Mouse (Mus musculus) spleen, adult 2 months (tissue): ENCODE measurements around the gene Donson.

ENCODE experiments used
- CTCF ChIP-seq: fragments of 200-500 bp; IDR thresholded peaks from 2 replicates; pipeline ENCODE4 v1.5.1; 2011; ENCODE audit warnings: mild to moderate bottlenecking, inconsistent platforms; ENCODE audit not compliant: insufficient read depth, insufficient read length, insufficient replicate concordance; ENCODE audit errors: extremely low read depth
- POLR2A ChIP-seq: fragments of 200-500 bp; IDR thresholded peaks from 2 replicates; pipeline ENCODE4 v1.6.1; 2011; ENCODE audit warnings: low read depth, low read length, inconsistent platforms

DNA sequence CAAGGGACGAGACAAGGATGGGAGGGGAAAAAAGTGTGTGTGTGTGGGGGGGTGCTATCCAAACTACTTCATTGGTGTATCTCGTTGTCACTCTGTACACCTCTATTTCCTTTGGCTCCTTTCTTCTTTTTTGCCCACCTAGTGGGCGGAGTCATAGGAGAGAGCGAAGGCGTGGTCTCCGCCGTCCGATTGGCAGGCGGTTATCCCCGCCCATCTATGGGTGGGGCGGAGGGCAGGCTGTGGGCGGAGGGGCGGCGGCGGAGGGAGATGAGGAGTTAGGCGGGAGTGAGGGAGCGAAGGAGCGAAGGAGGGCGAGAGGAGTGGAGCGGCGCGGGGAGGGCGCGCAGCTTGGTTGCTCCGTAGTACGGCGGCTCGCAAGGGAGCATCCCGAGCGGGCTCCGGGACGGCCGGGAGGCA lies 40.5 kb upstream of the Donson start, which contains the start of gene Itsn1:
- TF ChIP-seq CTCF (no peak), POLR2A (peak; percentile 54)
